Mouse (Mus musculus): ENCODE results near the gene Proser1. TPM values are rescaled to one million over a fixed set of nuclear protein-coding genes. Genes with fewer than 3 reads are reported as not detected.

Proser1 gene
- total and polyA plus RNA-seq, 2 experiments from 2014 or later = 9.2 to 12.1 TPM

DNA sequence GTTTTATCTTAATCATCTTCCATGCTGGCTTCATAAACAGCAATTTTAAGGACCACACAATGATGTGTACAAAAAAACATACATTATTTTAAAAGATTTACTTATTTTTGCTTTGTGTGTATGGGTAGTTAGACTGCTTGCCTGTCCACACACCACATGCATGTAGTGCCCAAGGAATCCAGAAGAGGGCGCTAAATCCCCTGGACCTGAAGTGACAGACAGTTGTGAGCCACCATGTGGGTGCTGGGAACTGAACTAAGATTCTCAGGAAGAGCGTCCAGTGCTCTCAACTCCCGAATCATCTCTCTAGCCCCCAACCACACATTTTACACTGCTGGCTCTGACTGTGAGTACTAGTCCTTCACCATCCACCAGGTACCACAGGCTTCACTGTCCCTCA lies 28.9 kb upstream of the Proser1 start:
- Histone ChIP-seq H3K4me2 (ENCODE audit: low read depth) (no peak overlapping the region), H3K27ac (ENCODE audit: low read depth, low read length) (no peak overlapping the region), H3K36me3 (ENCODE audit: insufficient read depth) (no peaks in the 10 kb centered on the region), H3K27me3 (ENCODE audit: insufficient read depth, low read length) (no peaks in the 10 kb centered on the region), H3K9me3 (ENCODE audit: low read length) (no peaks in the 10 kb centered on the region), H3K4me3 (ENCODE audit: low read depth, low read length) (no peak overlapping the region), H3K9ac (no peak overlapping the region), H3K4me1 (ENCODE audit: insufficient read depth) (no peaks in the 10 kb centered on the region)
- WGBS = 78% methylated on average over 3 of the region's 3 CpGs
- 0 out of 2 replicates have a peak, but pooled peaks have one; percentile 23 for TF ChIP-seq CTCF (IDR thresholded peaks at IDR 0.05; ENCODE audit: low read depth)
- DNase-seq = no peak
- no peak for ATAC-seq

- 53% methylated on average over 5 of the region's 5 CpGs for WGBS
- no peaks in the 10 kb centered on the region for H3K9me3 ChIP-seq (ENCODE audit: low read length)
- H3K4me1 ChIP-seq (ENCODE audit: insufficient read depth) = no peaks in the 10 kb centered on the region
- H3K27me3 ChIP-seq (ENCODE audit: insufficient read depth, low read length) = no peaks in the 10 kb centered on the region
- H3K9ac ChIP-seq = no peak overlapping the region
- no peak overlapping the region for H3K4me2 ChIP-seq (ENCODE audit: low read depth)
- no peaks in the 10 kb centered on the region for H3K36me3 ChIP-seq (ENCODE audit: insufficient read depth)
- no peak for TF ChIP-seq CTCF (IDR thresholded peaks at IDR 0.05; ENCODE audit: low read depth)
- ATAC-seq (no peak), DNase-seq (no peak)
- H3K4me3 ChIP-seq (ENCODE audit: low read depth, low read length) = no peak overlapping the region
- H3K27ac ChIP-seq (ENCODE audit: low read depth, low read length) = no peak overlapping the region
Observed at GRCm38 (mm10) chr3:53436550-53436949, 26.9 kb upstream of the Proser1 start.

- Histone ChIP-seq H3K9ac (no peak overlapping the region), H3K27me3 (ENCODE audit: insufficient read depth, low read length) (no peaks in the 10 kb centered on the region), H3K4me1 (ENCODE audit: insufficient read depth) (no peaks in the 10 kb centered on the region), H3K9me3 (ENCODE audit: low read length) (no peaks in the 10 kb centered on the region), H3K4me3 (ENCODE audit: low read depth, low read length) (no peak overlapping the region), H3K27ac (ENCODE audit: low read depth, low read length) (no peak overlapping the region), H3K36me3 (ENCODE audit: insufficient read depth) (0 out of 2 replicates have a peak, but pooled peaks cover 5% of the 10 kb centered on the region), H3K4me2 (ENCODE audit: low read depth) (no peak overlapping the region)
- DNase-seq (no peak), ATAC-seq (peak; percentile 71)
- no peak for TF ChIP-seq CTCF (IDR thresholded peaks at IDR 0.05; ENCODE audit: low read depth)
- WGBS = 56% methylated on average over 5 of the region's 5 CpGs
Observed at GRCm38 (mm10) chr3:53445540-53445939, 17.9 kb upstream of the Proser1 start.

DNA sequence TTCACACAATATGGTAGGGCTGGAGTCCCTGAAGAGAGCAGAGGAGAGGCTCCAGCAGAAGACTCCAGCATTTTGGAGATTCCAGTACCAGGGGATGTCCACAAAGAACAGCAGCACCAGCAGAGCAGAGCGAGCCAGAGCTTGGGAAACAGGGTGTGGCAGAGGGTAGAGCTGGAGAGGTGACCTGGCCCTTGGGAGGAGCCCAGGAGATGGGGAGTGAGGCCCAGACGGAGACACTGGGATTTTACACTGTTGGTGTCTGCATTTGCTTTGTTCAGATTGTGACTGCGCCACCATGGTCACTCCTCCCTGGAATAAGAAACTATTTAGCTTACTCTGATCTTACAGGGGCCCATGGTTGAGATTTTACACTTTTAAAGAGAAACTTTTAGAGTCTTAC lies 16.7 kb upstream of the Proser1 start:
- Histone ChIP-seq H3K9ac (no peak overlapping the region), H3K27me3 (ENCODE audit: insufficient read depth, low read length) (no peaks in the 10 kb centered on the region), H3K27ac (ENCODE audit: low read depth, low read length) (no peak overlapping the region), H3K4me2 (ENCODE audit: low read depth) (no peak overlapping the region), H3K4me1 (ENCODE audit: insufficient read depth) (no peaks in the 10 kb centered on the region), H3K9me3 (ENCODE audit: low read length) (no peaks in the 10 kb centered on the region), H3K4me3 (ENCODE audit: low read depth, low read length) (no peak overlapping the region), H3K36me3 (ENCODE audit: insufficient read depth) (peaks cover 17% of the 10 kb centered on the region)
- DNase-seq = no peak
- ATAC-seq = no peak
- no peak for TF ChIP-seq CTCF (IDR thresholded peaks at IDR 0.05; ENCODE audit: low read depth)
- 88% methylated on average over 3 of the region's 3 CpGs for WGBS

DNA sequence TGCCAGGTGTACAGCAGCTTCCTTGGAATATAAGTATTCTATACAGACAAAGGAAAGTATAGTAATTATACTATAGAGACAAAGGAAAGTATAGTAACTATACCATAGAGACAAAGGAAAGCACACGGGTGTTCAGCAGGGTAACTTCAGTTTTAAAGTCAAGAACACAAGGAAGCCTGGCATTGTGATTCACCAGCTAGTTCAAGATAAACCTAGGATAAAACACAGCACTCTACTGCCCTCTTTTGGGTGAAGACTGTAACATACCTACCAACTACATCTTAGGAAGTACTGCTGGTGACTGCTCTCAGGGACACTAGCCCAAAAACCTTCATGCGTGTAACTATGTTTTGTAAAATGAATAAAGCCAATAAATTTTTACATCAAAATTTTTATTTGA lies 15.3 kb upstream of the Proser1 start:
- H3K4me3 ChIP-seq (ENCODE audit: low read depth, low read length) = no peak overlapping the region
- ATAC-seq (peak; percentile 86), DNase-seq (peak; percentile 93)
- H3K4me2 ChIP-seq (ENCODE audit: low read depth) = no peak overlapping the region
- no peak overlapping the region for H3K9ac ChIP-seq
- H3K9me3 ChIP-seq (ENCODE audit: low read length) = no peaks in the 10 kb centered on the region
- peaks cover 31% of the 10 kb centered on the region for H3K36me3 ChIP-seq (ENCODE audit: insufficient read depth)
- no peak overlapping the region for H3K27ac ChIP-seq (ENCODE audit: low read depth, low read length)
- no peaks in the 10 kb centered on the region for H3K4me1 ChIP-seq (ENCODE audit: insufficient read depth)
- 17% methylated on average over 2 of the region's 2 CpGs for WGBS
- peak; percentile 90 for TF ChIP-seq CTCF (IDR thresholded peaks at IDR 0.05; ENCODE audit: low read depth)
- no peaks in the 10 kb centered on the region for H3K27me3 ChIP-seq (ENCODE audit: insufficient read depth, low read length)

GRCm38 (mm10) chr3:53450666-53451065 lies 12.8 kb upstream of the Proser1 start:
- H3K4me3 ChIP-seq (ENCODE audit: low read depth, low read length) = no peak overlapping the region
- ATAC-seq = no peak
- 89% methylated on average over 11 of the region's 11 CpGs for WGBS
- no peak for TF ChIP-seq CTCF (IDR thresholded peaks at IDR 0.05; ENCODE audit: low read depth)
- no peaks in the 10 kb centered on the region for H3K4me1 ChIP-seq (ENCODE audit: insufficient read depth)
- no peak overlapping the region for H3K9ac ChIP-seq
- H3K27ac ChIP-seq (ENCODE audit: low read depth, low read length) = no peak overlapping the region
- no peak overlapping the region for H3K4me2 ChIP-seq (ENCODE audit: low read depth)
- no peaks in the 10 kb centered on the region for H3K9me3 ChIP-seq (ENCODE audit: low read length)
- H3K36me3 ChIP-seq (ENCODE audit: insufficient read depth) = peaks cover 53% of the 10 kb centered on the region
- H3K27me3 ChIP-seq (ENCODE audit: insufficient read depth, low read length) = no peaks in the 10 kb centered on the region
- DNase-seq = no peak

DNA sequence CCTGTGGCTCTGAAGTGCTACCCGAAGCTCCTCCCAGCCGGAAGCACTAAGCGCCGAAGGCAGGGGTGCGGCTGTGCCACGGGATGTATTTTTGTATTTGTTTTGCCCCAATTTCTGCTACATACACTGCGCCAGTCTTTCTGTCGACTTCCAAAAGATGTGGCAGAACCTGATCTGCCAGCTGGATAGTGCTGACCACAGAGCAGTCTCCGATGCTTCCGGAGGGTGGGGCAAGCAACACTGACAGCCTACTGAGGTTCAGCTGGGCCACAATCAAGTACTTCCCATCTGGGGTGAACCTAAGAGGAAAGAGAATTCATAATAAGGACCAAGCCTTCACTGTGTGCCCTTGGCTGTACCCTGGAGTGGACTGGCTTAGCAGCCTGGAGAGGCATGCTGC lies 11.1 kb upstream of the Proser1 start:
- ATAC-seq (no peak), DNase-seq (no peak)
- H3K27me3 ChIP-seq (ENCODE audit: insufficient read depth, low read length) = no peaks in the 10 kb centered on the region
- no peak overlapping the region for H3K9ac ChIP-seq
- 96% methylated on average over 10 of the region's 10 CpGs for WGBS
- no peaks in the 10 kb centered on the region for H3K9me3 ChIP-seq (ENCODE audit: low read length)
- H3K36me3 ChIP-seq (ENCODE audit: insufficient read depth) = peaks cover 69% of the 10 kb centered on the region
- H3K27ac ChIP-seq (ENCODE audit: low read depth, low read length) = no peak overlapping the region
- no peaks in the 10 kb centered on the region for H3K4me1 ChIP-seq (ENCODE audit: insufficient read depth)
- no peak overlapping the region for H3K4me2 ChIP-seq (ENCODE audit: low read depth)
- TF ChIP-seq CTCF (IDR thresholded peaks at IDR 0.05; ENCODE audit: low read depth) = no peak
- H3K4me3 ChIP-seq (ENCODE audit: low read depth, low read length) = no peak overlapping the region

GRCm38 (mm10) chr3:53453346-53453745 lies 10.1 kb upstream of the Proser1 start:
- H3K4me2 ChIP-seq (ENCODE audit: low read depth) = no peak overlapping the region
- ATAC-seq = no peak
- H3K27ac ChIP-seq (ENCODE audit: low read depth, low read length) = no peak overlapping the region
- H3K36me3 ChIP-seq (ENCODE audit: insufficient read depth) = peaks cover 78% of the 10 kb centered on the region
- H3K4me3 ChIP-seq (ENCODE audit: low read depth, low read length) = no peak overlapping the region
- no peak overlapping the region for H3K9ac ChIP-seq
- no peaks in the 10 kb centered on the region for H3K27me3 ChIP-seq (ENCODE audit: insufficient read depth, low read length)
- 97% methylated on average over 7 of the region's 7 CpGs for WGBS
- DNase-seq = no peak
- no peak for TF ChIP-seq CTCF (IDR thresholded peaks at IDR 0.05; ENCODE audit: low read depth)
- H3K4me1 ChIP-seq (ENCODE audit: insufficient read depth) = no peaks in the 10 kb centered on the region
- H3K9me3 ChIP-seq (ENCODE audit: low read length) = no peaks in the 10 kb centered on the region
